Comparison of ENCODE assay signal across 8 mouse cellular contexts in genomic region chr10:116017845-116018479, GRCm38 (mm10). TPM values are rescaled to one million over a fixed set of nuclear protein-coding genes. Genes with fewer than 3 reads are reported as not detected.
A peak's percentile ranks its signal among the peaks of the same experiment; 100 is the strongest.
DNase-seq lines count a peak whose midpoint lies in the region; ATAC-seq and TF ChIP-seq lines count a peak whose summit lies in the region.

Gene Ptprr (plus strand): TSS chr10:116018213.

- no peak within 1 kb of the TSS for H3K9ac ChIP-seq in liver, postnatal 0 days (replicated peaks)
- H3K9ac ChIP-seq in neural tube, embryonic 15.5 days (replicated peaks), result peak within 1 kb of the TSS; percentile 77

- peak within 1 kb of the TSS; percentile 8 for H3ac ChIP-seq in C2C12 (ENCODE audit: control insufficient read depth, insufficient read length, low read depth)

- no peak for TF ChIP-seq EP300 in liver, postnatal 0 days (IDR thresholded peaks at IDR 0.05; ENCODE audit: low read depth)

- no peaks in the 10 kb centered on the region for H3K36me3 ChIP-seq in C2C12 (ENCODE audit: control insufficient read depth, insufficient read depth)
- no peaks in the 10 kb centered on the region for H3K36me3 ChIP-seq in hindbrain, embryonic 10.5 days
- H3K36me3 ChIP-seq in liver, postnatal 0 days (replicated peaks; ENCODE audit: insufficient read depth, low read length), result no peaks in the 10 kb centered on the region
- H3K36me3 ChIP-seq in neural tube, embryonic 15.5 days, result no peaks in the 10 kb centered on the region

- no peak for TF ChIP-seq CTCF in C2C12 (IDR thresholded peaks at IDR 0.05; ENCODE audit: control insufficient read depth, insufficient read depth, insufficient read length)
- TF ChIP-seq CTCF in liver, postnatal 0 days (IDR thresholded peaks at IDR 0.05; ENCODE audit: low read depth), result 0 out of 2 replicates have a peak, but pooled peaks have one; percentile 14

- peak within 1 kb of the TSS; percentile 88 for H3K27ac ChIP-seq in hindbrain, embryonic 10.5 days
- no peak within 1 kb of the TSS for H3K27ac ChIP-seq in liver, postnatal 0 days (ENCODE audit: low read depth)
- peak within 1 kb of the TSS; percentile 90 for H3K27ac ChIP-seq in neural tube, embryonic 15.5 days (replicated peaks)

- no peaks in the 10 kb centered on the region for H3K9me3 ChIP-seq in hindbrain, embryonic 10.5 days
- no peaks in the 10 kb centered on the region for H3K9me3 ChIP-seq in liver, postnatal 0 days (ENCODE audit: low read length)
- H3K9me3 ChIP-seq in neural tube, embryonic 15.5 days (replicated peaks), result no peaks in the 10 kb centered on the region

- no peaks in the 10 kb centered on the region for H3K79me3 ChIP-seq in C2C12 (ENCODE audit: low read depth)

- no peaks in the 10 kb centered on the region for H3K79me2 ChIP-seq in C2C12 (ENCODE audit: control insufficient read depth, insufficient read depth)

- peak; percentile 29 for ATAC-seq in liver, postnatal 0 days
- ATAC-seq in neural tube, embryonic 15.5 days (ENCODE audit: low FRiP score), result peak; percentile 97

- peaks cover 24% of the 10 kb centered on the region for H3K4me1 ChIP-seq in hindbrain, embryonic 10.5 days (replicated peaks)
- peaks cover 4% of the 10 kb centered on the region; the same call in 1 of the 2 replicates for H3K4me1 ChIP-seq in liver, postnatal 0 days (ENCODE audit: insufficient read depth)
- H3K4me1 ChIP-seq in neural tube, embryonic 15.5 days, result peaks cover 16% of the 10 kb centered on the region

- no peak within 1 kb of the TSS for H3K4me3 ChIP-seq in C2C12 (ENCODE audit: insufficient read depth, poor library complexity, severe bottlenecking)
- peak within 1 kb of the TSS; percentile 64 for H3K4me3 ChIP-seq in hindbrain, embryonic 10.5 days
- H3K4me3 ChIP-seq in liver, postnatal 0 days (ENCODE audit: low read depth, low read length), result peak within 1 kb of the TSS; percentile 19
- H3K4me3 ChIP-seq in neural tube, embryonic 15.5 days (replicated peaks), result peak within 1 kb of the TSS; percentile 65

- DNase-seq in brain, adult 2 months (ENCODE audit: low read depth, low spot score), result peak; percentile 99
- DNase-seq in fibroblast of lung, adult 2 months (ENCODE audit: low read depth), result peak; percentile 31
- peak; percentile 89 for DNase-seq in hindbrain, embryonic 10.5 days (ENCODE audit: low spot score)
- peak; percentile 87 to 89 for DNase-seq in layer of hippocampus, adult 8-10 months (ENCODE audit: low spot score in 2 of 2)
- DNase-seq in liver, postnatal 0 days, result peak; percentile 24
- no peak for DNase-seq in spleen, postnatal 14 days (ENCODE audit: low spot score in 2 of 2)

- WGBS in hindbrain, embryonic 10.5 days, result under 1% methylated on average over 19 of the region's 19 CpGs
- 2% methylated on average over 19 of the region's 19 CpGs for WGBS in liver, postnatal 0 days (ENCODE audit: insufficient replicate concordance)
- WGBS in neural tube, embryonic 15.5 days, result under 1% methylated on average over 19 of the region's 19 CpGs

- H3K27me3 ChIP-seq in C2C12 (ENCODE audit: control insufficient read depth, insufficient read depth, insufficient read length), result peaks cover 4% of the 10 kb centered on the region
- no peaks in the 10 kb centered on the region for H3K27me3 ChIP-seq in hindbrain, embryonic 10.5 days (ENCODE audit: insufficient read depth, poor library complexity, severe bottlenecking)
- peaks cover 12% of the 10 kb centered on the region; the same call in 1 of the 2 replicates for H3K27me3 ChIP-seq in liver, postnatal 0 days (ENCODE audit: insufficient read depth, low read length)
- no peaks in the 10 kb centered on the region for H3K27me3 ChIP-seq in neural tube, embryonic 15.5 days (replicated peaks)

- peak within 1 kb of the TSS; percentile 61 for H3K4me2 ChIP-seq in liver, postnatal 0 days (ENCODE audit: low read depth, low read length)
- peak within 1 kb of the TSS; percentile 72 for H3K4me2 ChIP-seq in neural tube, embryonic 15.5 days

TF ChIP-seq in C2C12, 6 proteins besides CTCF, POLR2A, EP300 and RAD21:
- TF ChIP-seq MYOD1 (IDR thresholded peaks at IDR 0.05; ENCODE audit: control insufficient read depth, insufficient read length, low read depth) (no peak), MYOG (IDR thresholded peaks at IDR 0.05; ENCODE audit: control insufficient read depth, extremely low read depth, insufficient read length) (no peak), USF1 (IDR thresholded peaks at IDR 0.05; ENCODE audit: low read depth) (no peak), MAX (IDR thresholded peaks at IDR 0.05) (no peak), CEBPB (IDR thresholded peaks at IDR 0.05; ENCODE audit: low read depth) (no peak), FOSL1 (IDR thresholded peaks at IDR 0.05; ENCODE audit: insufficient read depth, low read length, poor library complexity, severe bottlenecking) (no peak)
TF ChIP-seq in C2C12: peak in this region for 0.

RNA-seq across cellular contexts. Expression of gene Ptprr, which starts in this region (rescaled TPM):
- polyA plus RNA-seq in C2C12 (2012; fragmentation: generic; extraction: Trizol), result 0.04 TPM
- 1.8 and 1.9 TPM in 2 replicates for polyA plus RNA-seq in hindbrain, embryonic 10.5 days (2016; fragmentation: Nextera tagmentation; extraction: Ambion mirVana)
- total RNA-seq in layer of hippocampus, adult 8-10 months (2022), result 10 to 100 TPM; 16.9 to 18.3 (median 17.1) TPM
- polyA plus RNA-seq in liver, postnatal 0 days (2015; fragmentation: Nextera tagmentation; extraction: Ambion mirVana), result 0.15 and 0.35 TPM in 2 replicates
- 25.8 and 29.9 TPM in 2 replicates for polyA plus RNA-seq in neural tube, embryonic 15.5 days (2015; fragmentation: Nextera tagmentation; extraction: Ambion mirVana)

Comparison
In these comparisons a context has a peak if more than half of its experiments do, and no peak if none do; other contexts are left out.
1. Peak in DNase-seq, ATAC-seq, H3K4me3 ChIP-seq and H3K4me2 ChIP-seq in liver, postnatal 0 days; RNA of the gene not detected or under 1 TPM.
2. DNase-seq: peak in brain, adult 2 months (single experiment), fibroblast of lung, adult 2 months (single experiment), hindbrain, embryonic 10.5 days (single experiment) and layer of hippocampus, adult 8-10 months (2 of 2); none in spleen, postnatal 14 days (0 of 2).